Mouse (Mus musculus) right cerebral cortex, adult 18-20 months (tissue): ENCODE measurements at regions not wholly inside any gene's neighbourhood (a gene's known extent, or its start where the extent isn't known, plus 50 kb on each side); places are given as distances from the start of the nearest gene placed in this dataset.

ENCODE experiments used
- DNase-seq: peaks from one replicate; pipeline ENCODE4 v3.0.0; 2022; ENCODE audit warnings: mixed read lengths

GRCm38 (mm10) chr4:72060605-72061352 is 139.9 kb downstream of the Tle1 start:
- no peak for DNase-seq

GRCm38 (mm10) chr4:72049638-72050454 is 150.9 kb downstream of the Tle1 start:
- DNase-seq: no peak

- no peak for DNase-seq
Measured at GRCm38 (mm10) chr4:72022152-72022551, 178.6 kb downstream of the Tle1 start.

GRCm38 (mm10) chr4:72014221-72014850 is 186.4 kb downstream of the Tle1 start:
- peak; percentile 14 for DNase-seq

GRCm38 (mm10) chr4:72013583-72013982 is 187.1 kb downstream of the Tle1 start:
- DNase-seq: peak; percentile 23

- DNase-seq: no peak
Measured at GRCm38 (mm10) chr4:72010316-72010715, 190.4 kb downstream of the Tle1 start.

GRCm38 (mm10) chr4:72005926-72006325 is 194.8 kb downstream of the Tle1 start:
- no peak for DNase-seq

GRCm38 (mm10) chr4:72001221-72001875 is 199.4 kb downstream of the Tle1 start:
- DNase-seq: no peak

GRCm38 (mm10) chr4:71968701-71969100 is 210.9 kb upstream of the Gm11232 start:
- no peak for DNase-seq

GRCm38 (mm10) chr4:71953441-71953840 is 195.7 kb upstream of the Gm11232 start:
- DNase-seq: peak; percentile 45

- DNase-seq: no peak
Measured at GRCm38 (mm10) chr4:71933240-71933986, 175.6 kb upstream of the Gm11232 start.

- no peak for DNase-seq
Measured at GRCm38 (mm10) chr4:71932818-71933217, 175.1 kb upstream of the Gm11232 start.

- DNase-seq: no peak
Measured at GRCm38 (mm10) chr4:71911551-71911950, 153.8 kb upstream of the Gm11232 start.

GRCm38 (mm10) chr4:71875651-71876050 is 117.9 kb upstream of the Gm11232 start:
- peak; percentile 50 for DNase-seq

GRCm38 (mm10) chr4:71866948-71867347 is 109.2 kb upstream of the Gm11232 start:
- no peak for DNase-seq

GRCm38 (mm10) chr4:71841833-71842232 is 84.1 kb upstream of the Gm11232 start:
- DNase-seq: peak; percentile 24

GRCm38 (mm10) chr4:71840774-71841146 is 83.0 kb upstream of the Gm11232 start:
- no peak for DNase-seq

GRCm38 (mm10) chr4:71839803-71840773 is 82.3 kb upstream of the Gm11232 start:
- peak; percentile 12 for DNase-seq

GRCm38 (mm10) chr4:71839134-71839802 is 81.5 kb upstream of the Gm11232 start:
- no peak for DNase-seq

- DNase-seq: no peak
Measured at GRCm38 (mm10) chr4:71835737-71836136, 78.0 kb upstream of the Gm11232 start.
